Mouse (Mus musculus): ENCODE results near the gene Shd.

DNA sequence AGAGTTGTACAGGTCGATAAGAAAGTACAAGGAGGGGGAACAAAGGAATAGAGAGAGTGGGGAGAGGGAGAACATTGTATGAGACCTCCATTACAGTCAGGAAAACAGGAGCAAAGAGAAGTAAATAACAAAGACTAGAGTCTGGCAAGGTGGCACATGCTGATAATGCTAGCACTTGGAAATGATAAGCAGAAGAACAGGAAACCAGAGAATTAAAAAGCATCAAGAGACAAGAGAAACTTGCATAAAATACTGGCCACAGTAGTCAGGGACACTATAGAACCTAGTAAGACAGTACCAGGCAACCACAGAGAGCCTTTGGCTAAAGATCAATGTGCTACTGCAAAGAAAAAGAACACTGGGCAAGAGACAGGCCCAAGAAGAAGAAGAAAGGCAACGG lies 37.6 kb upstream of the Shd start:
- TF ChIP-seq CHD2 (IDR thresholded peaks at IDR 0.05; ENCODE audit: low read depth, low read length) (no peak), HCFC1 (IDR thresholded peaks at IDR 0.05; ENCODE audit: borderline replicate concordance, insufficient read depth, low read length) (no peak), ZNF384 (IDR thresholded peaks at IDR 0.05; ENCODE audit: low read depth, low read length) (no peak), MAFK (IDR thresholded peaks at IDR 0.05; ENCODE audit: insufficient read depth, low read depth, low read length) (no peak)
